Mouse (Mus musculus) embryonic stem cell, embryonic (primary cell): ENCODE results near the gene Dock3.
"Not testable (repeated sequence)": the region's sequence is repeated elsewhere in the genome, so short reads cannot be mapped to it uniquely, and the experiment has no call there.

Experiments used
- CTCF ChIA-PET, 4 experiments: fragments of 300-600 bp in 2 of 4; fragments of 350-600 bp in 2 of 4; sonication (Branson Sonifier 250); formaldehyde crosslinking; loops; one replicate each; lab custom pipeline; 2022; ENCODE audit warnings: inconsistent platforms in 2 of 4; lab: Charles Lee
- POLR2A ChIA-PET, 4 experiments: fragments of 300-600 bp in 2 of 4; fragments of 350-600 bp in 2 of 4; sonication (Branson Sonifier 250); formaldehyde crosslinking; loops; one replicate each; lab custom pipeline; 2022; ENCODE audit warnings: antibody characterized with exemption in 4 of 4, inconsistent platforms in 1 of 4; lab: Charles Lee

Dock3 gene

GRCm38 (mm10) chr9:107230991-107231538 lies 644 bp downstream of the Dock3 start:
- ChIA-PET POLR2A (interaction anchor here in 3 of 4 experiments (0.7 to 1.8 kb wide), 9 partner anchors 10 to 344 kb away, joined by 3 to 7 read pairs (median 3); partner anchors contain the start of genes Manf (in 3 of the 3) and Rbm15b (in 1 of the 3)), CTCF (interaction anchor here in 3 of 4 experiments (0.7 to 1.2 kb wide), 4 partner anchors 15 to 557 kb away, joined by 3 to 4 read pairs (median 3); no protein-coding TSS in a partner anchor)

GRCm38 (mm10) chr9:107224597-107224996 lies 7.1 kb downstream of the Dock3 start:
- POLR2A ChIA-PET = interaction anchor here in 2 of 4 experiments (1.3 to 1.6 kb wide), 2 partner anchors 11 to 333 kb away, joined by 3 to 4 read pairs; partner anchors contain the start of gene Manf (in 1 of the 2)

GRCm38 (mm10) chr9:107174831-107175230 lies 56.9 kb downstream of the Dock3 start:
- POLR2A ChIA-PET, CTCF ChIA-PET: not testable (repeated sequence)

More at GRCm38 (mm10) chr9:107224597-107224996, 7.1 kb downstream of the Dock3 start:
- CTCF ChIA-PET = no interaction called here

- POLR2A ChIA-PET = no interaction called here
- CTCF ChIA-PET = interaction anchor here in 3 of 4 experiments (0.5 to 1.6 kb wide), 3 partner anchors 9 to 1288 kb away, joined by 3 to 5 read pairs (median 3); no protein-coding TSS in a partner anchor
These were observed 65.9 kb downstream of the Dock3 start for GRCm38 (mm10) chr9:107165792-107166191.

- ChIA-PET POLR2A (interaction anchor here in 3 of 4 experiments (0.6 to 1.6 kb wide), 6 partner anchors 8 to 399 kb away, joined by 3 to 11 read pairs (median 4); partner anchors contain the start of gene Manf (in 1 of the 3)), CTCF (interaction anchor here in 3 of 4 experiments (0.6 to 1.6 kb wide), 6 partner anchors 8 to 249 kb away, joined by 3 to 6 read pairs (median 3); no protein-coding TSS in a partner anchor)
These were observed 66.9 kb downstream of the Dock3 start for GRCm38 (mm10) chr9:107164825-107165224.

- POLR2A ChIA-PET = interaction anchor here in 2 of 4 experiments (0.7 to 1.6 kb wide), 4 partner anchors 8 to 269 kb away, joined by 3 to 5 read pairs (median 4); partner anchors contain the start of genes Manf (in 1 of the 2) and Rbm15b (in 1 of the 2)
- CTCF ChIA-PET = interaction anchor here in 2 of 4 experiments (0.6 to 1.2 kb wide), 4 partner anchors 8 to 133 kb away, joined by 3 to 5 read pairs (median 4); partner anchors contain the start of gene Mapkapk3 (in 1 of the 2)
These were observed 75.3 kb downstream of the Dock3 start for GRCm38 (mm10) chr9:107156388-107156787.

GRCm38 (mm10) chr9:107112791-107113190 lies 118.9 kb downstream of the Dock3 start:
- CTCF ChIA-PET = no interaction called here
- POLR2A ChIA-PET = no interaction called here

- CTCF ChIA-PET = interaction anchor here in 1 of 4 experiments (0.9 kb wide), 1 partner anchor 469 kb away, joined by 3 read pairs; no protein-coding TSS in a partner anchor
- POLR2A ChIA-PET = no interaction called here
These were observed 119.7 kb downstream of the Dock3 start for GRCm38 (mm10) chr9:107112056-107112455.

GRCm38 (mm10) chr9:107099487-107099886 lies 132.2 kb downstream of the Dock3 start:
- CTCF ChIA-PET = no interaction called here
- POLR2A ChIA-PET = interaction anchor here in 1 of 4 experiments (0.5 kb wide), 1 partner anchor 101 kb away, joined by 3 read pairs; no protein-coding TSS in a partner anchor

- POLR2A ChIA-PET = not testable (repeated sequence)
These were observed 142.3 kb downstream of the Dock3 start for GRCm38 (mm10) chr9:107089451-107089850.

GRCm38 (mm10) chr9:107087531-107087930 lies 144.2 kb downstream of the Dock3 start:
- ChIA-PET POLR2A (no interaction called here), CTCF (no interaction called here)

More at GRCm38 (mm10) chr9:107089451-107089850, 142.3 kb downstream of the Dock3 start:
- CTCF ChIA-PET = not testable (repeated sequence)

GRCm38 (mm10) chr9:107037947-107038346 lies 193.8 kb downstream of the Dock3 start:
- ChIA-PET CTCF (interaction anchor here in 1 of 4 experiments (0.5 kb wide), 1 partner anchor 608 kb away, joined by 3 read pairs; no protein-coding TSS in a partner anchor), POLR2A (interaction anchor here in 1 of 4 experiments (0.6 kb wide), 1 partner anchor 371 kb away, joined by 3 read pairs; no protein-coding TSS in a partner anchor)

GRCm38 (mm10) chr9:107027586-107027985 lies 204.1 kb downstream of the Dock3 start:
- ChIA-PET POLR2A (interaction anchor here in 1 of 4 experiments (0.8 kb wide), 1 partner anchor 134 kb away, joined by 5 read pairs; no protein-coding TSS in a partner anchor), CTCF (no interaction called here)

- ChIA-PET POLR2A (no interaction called here), CTCF (no interaction called here)
These were observed 221.9 kb downstream of the Dock3 start for GRCm38 (mm10) chr9:107009841-107010240.

- CTCF ChIA-PET = no interaction called here
- POLR2A ChIA-PET = no interaction called here
These were observed 228.5 kb downstream of the Dock3 start for GRCm38 (mm10) chr9:107003187-107003586.

GRCm38 (mm10) chr9:106970742-106971141 lies 261.0 kb downstream of the Dock3 start:
- POLR2A ChIA-PET = no interaction called here
- CTCF ChIA-PET = interaction anchor here in 1 of 4 experiments (0.9 kb wide), 1 partner anchor 10 kb away, joined by 3 read pairs; no protein-coding TSS in a partner anchor

GRCm38 (mm10) chr9:106958452-106958851 lies 273.3 kb downstream of the Dock3 start:
- ChIA-PET POLR2A (interaction anchor here in 1 of 4 experiments (1.1 kb wide), 1 partner anchor 67 kb away, joined by 4 read pairs; the partner anchor contains the start of gene Manf), CTCF (interaction anchor here in 1 of 4 experiments (0.5 kb wide), 1 partner anchor 505 kb away, joined by 4 read pairs; no protein-coding TSS in a partner anchor)

GRCm38 (mm10) chr9:106955486-106955885 lies 276.2 kb downstream of the Dock3 start:
- CTCF ChIA-PET = no interaction called here
- POLR2A ChIA-PET = no interaction called here

- POLR2A ChIA-PET = no interaction called here
- CTCF ChIA-PET = interaction anchor here in 1 of 4 experiments (0.6 kb wide), 1 partner anchor 79 kb away, joined by 3 read pairs; no protein-coding TSS in a partner anchor
These were observed 296.7 kb downstream of the Dock3 start for GRCm38 (mm10) chr9:106934998-106935397.
